Mouse (Mus musculus) erythroblast, embryonic 14.5 days (primary cell): ENCODE measurements around the gene Gm17334.

ENCODE experiments used
- GATA1 ChIP-seq: IDR thresholded peaks from 2 replicates; pipeline ENCODE4 v1.6.1; 2012; ENCODE audit warnings: low read length, inconsistent platforms, mixed read lengths
- TAL1 ChIP-seq: IDR thresholded peaks from 3 replicates; pipeline ENCODE4 v1.6.1; 2012; ENCODE audit warnings: low read length, inconsistent platforms, mixed read lengths

DNA sequence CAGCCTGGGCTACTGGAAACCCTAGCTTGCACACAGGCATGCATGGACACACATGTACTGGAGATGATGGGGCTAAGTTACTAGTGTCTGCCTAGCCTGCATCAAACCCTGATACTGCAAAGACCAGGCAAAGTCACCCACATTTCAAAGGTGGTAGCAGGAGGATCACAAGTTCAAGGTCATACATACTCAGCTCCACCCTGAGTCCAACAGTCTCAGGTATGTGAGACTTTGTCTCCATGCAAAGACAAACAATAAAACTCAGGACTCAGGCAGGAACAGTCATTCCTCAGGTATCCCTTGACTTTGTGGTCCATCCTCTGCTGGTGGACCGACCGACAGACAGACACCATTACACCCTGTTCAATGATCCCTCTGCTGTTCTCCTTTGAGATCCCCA lies 10.6 kb downstream of the Gm17334 start:
- no peak for TF ChIP-seq TAL1
- no peak for TF ChIP-seq GATA1
